Mouse (Mus musculus) c-Kit-positive CD71-positive TER-119-positive erythroid progenitor cells, embryonic 14.5 days (primary cell): ENCODE measurements around the gene Amy2a5.
"Not testable (repeated sequence)": the region's sequence is repeated elsewhere in the genome, so short reads cannot be mapped to it uniquely, and the experiment has no call there.

Source experiments
- DNase-seq: peaks from one replicate; pipeline ENCODE4 v3.0.0-alpha.2; 2013; ENCODE audit warnings: low spot score

The Amy2a5 gene

DNA sequence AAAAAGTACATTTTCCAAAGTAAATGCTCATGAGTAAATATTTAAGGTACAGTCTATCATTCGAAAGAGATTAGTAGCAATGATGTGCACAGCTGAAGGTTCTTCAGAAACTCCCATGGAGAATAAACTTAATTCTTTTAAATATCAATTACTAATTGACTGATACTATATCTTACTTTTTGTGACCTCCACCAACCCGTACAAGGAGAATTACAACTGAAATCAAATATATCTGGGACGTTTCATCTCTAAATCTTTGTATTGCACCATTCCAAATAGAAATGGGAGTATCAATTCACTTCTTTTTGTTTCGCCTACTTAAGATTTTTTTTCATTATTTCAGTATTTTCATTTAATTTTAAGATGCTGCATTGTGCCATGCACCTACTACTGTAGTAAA lies at the start of gene Amy2a5:
Gene Amy2a5 (minus strand): TSS at position 101 of the 400 bp plus-strand sequence.
- DNase-seq: not testable (repeated sequence)

DNA sequence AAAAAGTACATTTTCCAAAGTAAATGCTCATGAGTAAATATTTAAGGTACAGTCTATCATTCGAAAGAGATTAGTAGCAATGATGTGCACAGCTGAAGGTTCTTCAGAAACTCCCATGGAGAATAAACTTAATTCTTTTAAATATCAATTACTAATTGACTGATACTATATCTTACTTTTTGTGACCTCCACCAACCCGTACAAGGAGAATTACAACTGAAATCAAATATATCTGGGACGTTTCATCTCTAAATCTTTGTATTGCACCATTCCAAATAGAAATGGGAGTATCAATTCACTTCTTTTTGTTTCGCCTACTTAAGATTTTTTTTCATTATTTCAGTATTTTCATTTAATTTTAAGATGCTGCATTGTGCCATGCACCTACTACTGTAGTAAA lies 32.7 kb upstream of the Amy2a5 start, which contains the start of gene Amy2a4:
Gene Amy2a4 (minus strand): TSS at position 101 of the 400 bp plus-strand sequence.
- DNase-seq: not testable (repeated sequence)

DNA sequence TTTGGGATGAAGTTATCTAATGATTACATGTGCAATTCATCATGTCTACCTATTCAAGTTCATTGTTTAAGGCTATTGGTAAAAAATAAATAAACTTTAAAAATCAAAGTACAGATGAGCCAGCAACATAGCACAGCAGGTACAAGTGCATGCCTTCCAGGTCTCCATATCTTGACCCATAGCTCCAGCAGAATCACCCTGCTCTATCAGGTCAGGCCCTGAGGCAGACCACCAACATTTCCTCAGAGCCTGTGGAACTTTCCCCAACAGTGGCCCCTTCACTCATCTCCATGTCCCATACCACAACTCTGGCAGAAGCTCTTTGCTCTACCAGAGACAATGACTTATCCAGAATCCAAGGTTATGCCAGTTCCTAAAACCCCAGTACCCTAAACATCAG lies 21.6 kb upstream of the Amy2a5 start:
- DNase-seq: not testable (repeated sequence)

DNA sequence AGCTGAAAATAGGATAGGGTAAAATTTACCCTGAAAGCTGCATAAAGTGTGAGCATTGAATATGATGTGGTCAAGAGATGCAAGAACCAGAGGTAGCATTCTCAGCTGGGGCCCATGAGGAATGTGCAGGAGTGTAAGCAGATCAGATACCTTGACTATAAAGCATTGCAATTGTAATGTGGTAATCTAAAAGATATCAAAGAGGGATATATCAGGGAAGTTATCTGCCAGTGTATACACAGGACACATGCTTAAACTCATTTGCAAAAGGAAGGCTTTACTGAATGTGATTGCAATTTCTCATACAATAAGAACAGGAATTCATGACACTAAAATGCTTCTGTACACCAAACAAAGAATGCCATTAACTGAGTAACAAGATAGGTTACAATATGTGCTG lies 20.9 kb upstream of the Amy2a5 start:
- DNase-seq: not testable (repeated sequence)

DNA sequence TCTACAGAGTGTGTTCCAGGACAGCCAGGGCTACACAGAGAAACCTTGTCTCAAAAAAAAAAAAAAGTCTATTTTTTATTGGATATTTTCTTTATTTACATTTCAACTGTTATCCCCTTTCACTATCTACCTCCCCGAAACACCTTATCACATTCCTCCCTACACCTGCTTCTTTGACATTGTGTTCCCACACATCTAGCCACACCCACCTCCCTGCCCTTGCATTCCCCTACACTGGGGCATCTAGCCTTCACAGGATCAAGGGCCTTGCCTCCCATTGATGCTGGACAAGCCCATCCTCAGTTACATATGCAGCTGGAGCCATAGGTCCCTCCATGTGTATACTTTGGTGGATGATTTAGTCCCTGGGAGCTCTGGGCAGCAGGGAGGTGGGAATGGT lies 31.5 kb downstream of the Amy2a5 start:
- DNase-seq: no peak
